Mouse (Mus musculus) G1E (cell line): ENCODE results near the gene Dusp6.

ENCODE experiments used
- CTCF ChIP-seq: IDR thresholded peaks from 2 replicates; pipeline ENCODE4 v1.5.1; 2012; ENCODE audit warnings: low read depth, low read length, inconsistent platforms, mixed read lengths
- GATA1 ChIP-seq: IDR thresholded peaks from 2 replicates; pipeline ENCODE4 v1.6.1; 2012; ENCODE audit warnings: borderline replicate concordance, low read length, inconsistent platforms, mixed read lengths
- GATA2 ChIP-seq: IDR thresholded peaks from 2 replicates; pipeline ENCODE4 v1.6.1; 2012; ENCODE audit warnings: low read depth, low read length, inconsistent platforms, borderline replicate concordance
- POLR2AphosphoS5 ChIP-seq: IDR thresholded peaks from 2 replicates; pipeline ENCODE4 v1.6.1; 2012; ENCODE audit warnings: low read depth, low read length, inconsistent platforms; ENCODE audit not compliant: insufficient replicate concordance
- TAL1 ChIP-seq: conservative IDR thresholded peaks from 2 replicates; pipeline ENCODE4 v1.6.1; 2012; ENCODE audit warnings: low read depth, low read length, inconsistent platforms, mixed read lengths

GRCm38 (mm10) chr10:99302051-99302450, 39.0 kb downstream of the Dusp6 start:
- TF ChIP-seq CTCF (no peak), GATA1 (no peak), GATA2 (no peak), POLR2AphosphoS5 (no peak), TAL1 (no peak)
